Mouse (Mus musculus) megakaryocyte, embryonic 14.5 days (primary cell): ENCODE measurements around the gene Sdhd.

Experiments
- FLI1 ChIP-seq: IDR thresholded peaks from 2 replicates; pipeline ENCODE4 v1.6.1; 2012; ENCODE audit warnings: low read length, inconsistent platforms, mixed read lengths
- GATA1 ChIP-seq: IDR thresholded peaks from 3 replicates; pipeline ENCODE4 v1.6.1; 2012; ENCODE audit warnings: mixed read lengths, low read length, inconsistent platforms, borderline replicate concordance

DNA sequence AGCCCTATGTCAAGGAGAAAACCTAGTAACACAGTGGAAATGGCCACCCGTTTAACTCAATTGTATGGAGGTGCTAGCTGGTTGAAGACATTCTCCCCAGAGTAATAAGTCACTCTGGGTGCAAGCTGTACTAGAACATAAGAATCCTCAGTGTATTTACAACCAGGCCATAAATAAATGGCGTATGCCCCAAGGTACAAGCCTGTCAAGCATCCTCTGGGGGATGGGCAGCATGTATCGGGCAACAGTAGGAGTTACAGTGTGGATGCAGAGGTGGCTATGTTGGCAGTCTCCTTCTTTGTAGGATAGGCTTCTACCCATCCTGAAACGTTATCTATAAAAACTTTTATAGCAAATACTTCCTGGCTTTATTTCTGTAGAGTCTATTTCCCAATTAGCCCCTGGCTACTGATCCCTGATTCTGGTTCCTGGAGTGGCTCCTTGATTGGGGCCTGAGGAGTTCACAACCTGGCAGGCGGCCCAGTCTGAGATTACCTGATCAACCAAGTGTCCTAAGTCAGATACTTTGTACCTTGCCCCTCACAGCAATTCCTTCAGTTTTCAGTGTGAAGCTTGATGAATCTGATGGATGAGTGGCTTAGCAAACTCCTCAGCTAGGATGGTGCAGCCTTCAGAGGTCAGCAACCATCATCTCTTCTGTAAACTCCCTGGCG lies 18.3 kb downstream of the Sdhd start:
- no peak for TF ChIP-seq GATA1
- no peak for TF ChIP-seq FLI1
